Comparison of ENCODE assay signal across 19 mouse cellular contexts in genomic region chr4:125726241-125726640, GRCm38 (mm10).
DNase-seq lines count a peak whose midpoint lies in the region; ATAC-seq and TF ChIP-seq lines count a peak whose summit lies in the region.
"Had no signal": no experiment of that assay in that cellular context is flagged by ENCODE, and none has a peak within 500 bp of the region (broad histone marks: within the 10 kb centered on the region; RNA-seq: fewer than 3 reads in every experiment).

No protein-coding gene starts in this region.

- no peak for ATAC-seq in hindbrain, embryonic 12.5 days (ENCODE audit: low FRiP score)
- no peak for ATAC-seq in hindbrain, embryonic 16.5 days
- ATAC-seq in erythroblast, adult 5-6 weeks (replicated peaks; ENCODE audit: low FRiP score, poor library complexity, severe bottlenecking): no peak
- ATAC-seq: activated CD4-positive, CD25-positive, alpha-beta regulatory T cell, adult 4 months; forebrain, embryonic 16.5 days had no signal

- peak; percentile 71 for DNase-seq in R1 (ENCODE audit: low read depth, low spot score)
- DNase-seq in mesoderm, embryonic 11.5 days (ENCODE audit: low read depth, low spot score): peak; percentile 39
- DNase-seq in lung, postnatal 36 days: no peak
- DNase-seq: adrenal gland, postnatal 14 days; cerebellum, adult 18-20 months; cerebellum, adult 9-11 months; cerebellum, postnatal 36 days; gastrocnemius, postnatal 25 days; kidney, adult 11 months had no signal

- peaks cover 42% of the 10 kb centered on the region for H3K4me1 ChIP-seq in hindbrain, embryonic 12.5 days
- H3K4me1 ChIP-seq in hindbrain, embryonic 16.5 days (ENCODE audit: control insufficient read depth, insufficient read depth, low read depth, low read length): peaks cover 14% of the 10 kb centered on the region
- peaks cover 86% of the 10 kb centered on the region for H3K4me1 ChIP-seq in E14TG2a.4 (replicated peaks; ENCODE audit: low read depth, low read length)
- H3K4me1 ChIP-seq: heart, embryonic 12.5 days had no signal

- H3K9me3 ChIP-seq in hindbrain, embryonic 12.5 days (replicated peaks): no peaks in the 10 kb centered on the region
- H3K9me3 ChIP-seq in hindbrain, embryonic 16.5 days (ENCODE audit: control insufficient read depth, low read length): no peaks in the 10 kb centered on the region
- H3K9me3 ChIP-seq in E14TG2a.4 (ENCODE audit: low read length): no peaks in the 10 kb centered on the region
- H3K9me3 ChIP-seq: embryonic facial prominence, embryonic 15.5 days; heart, embryonic 12.5 days; hindbrain, embryonic 15.5 days had no signal

- H3K27me3 ChIP-seq in hindbrain, embryonic 12.5 days: peaks cover 33% of the 10 kb centered on the region
- H3K27me3 ChIP-seq in hindbrain, embryonic 16.5 days (replicated peaks; ENCODE audit: control insufficient read depth, insufficient read depth, low read length): peaks cover 7% of the 10 kb centered on the region
- peaks cover 9% of the 10 kb centered on the region for H3K27me3 ChIP-seq in E14TG2a.4 (ENCODE audit: insufficient read depth, low read length)

- H3K4me3 ChIP-seq in hindbrain, embryonic 12.5 days: no peak overlapping the region
- H3K4me3 ChIP-seq in hindbrain, embryonic 16.5 days (ENCODE audit: low read length): no peak overlapping the region
- H3K4me3 ChIP-seq in E14TG2a.4 (replicated peaks; ENCODE audit: low read length): peak overlapping the region; percentile 72
- H3K4me3 ChIP-seq: embryonic facial prominence, embryonic 15.5 days; heart, embryonic 12.5 days; hindbrain, embryonic 15.5 days had no signal

- WGBS in hindbrain, embryonic 12.5 days: 85% methylated on average over 1 of the region's 1 CpGs
- 77% methylated on average over 1 of the region's 1 CpGs for WGBS in hindbrain, embryonic 16.5 days

- no peak overlapping the region for H3K27ac ChIP-seq in hindbrain, embryonic 12.5 days
- no peak overlapping the region for H3K27ac ChIP-seq in hindbrain, embryonic 16.5 days (ENCODE audit: low read depth, low read length)
- H3K27ac ChIP-seq: embryonic facial prominence, embryonic 15.5 days; hindbrain, embryonic 15.5 days had no signal

- peak overlapping the region; percentile 53 for H3K4me2 ChIP-seq in hindbrain, embryonic 12.5 days (replicated peaks)
- H3K4me2 ChIP-seq in hindbrain, embryonic 16.5 days (ENCODE audit: low read length): no peak overlapping the region
- H3K4me2 ChIP-seq: embryonic facial prominence, embryonic 15.5 days; heart, embryonic 12.5 days had no signal

- no peak for TF ChIP-seq CTCF in E14TG2a.4 (conservative IDR thresholded peaks at IDR 0.05; ENCODE audit: low read length)

- no peaks in the 10 kb centered on the region for H3K36me3 ChIP-seq in hindbrain, embryonic 12.5 days
- no peaks in the 10 kb centered on the region for H3K36me3 ChIP-seq in hindbrain, embryonic 16.5 days (ENCODE audit: control insufficient read depth, insufficient read depth, low read length)
- no peaks in the 10 kb centered on the region for H3K36me3 ChIP-seq in E14TG2a.4 (ENCODE audit: insufficient read depth, low read length)
- H3K36me3 ChIP-seq: embryonic facial prominence, embryonic 15.5 days; G1E; heart, embryonic 12.5 days; hindbrain, embryonic 15.5 days had no signal

- H3K9ac ChIP-seq in hindbrain, embryonic 12.5 days: no peak overlapping the region
- no peak overlapping the region for H3K9ac ChIP-seq in hindbrain, embryonic 16.5 days (ENCODE audit: low read depth, low read length)
- H3K9ac ChIP-seq: embryonic facial prominence, embryonic 15.5 days; heart, embryonic 12.5 days; hindbrain, embryonic 15.5 days had no signal
